Mouse (Mus musculus): Measurements from ENCODE around the gene Sema6c. TPM values are rescaled to one million over a fixed set of nuclear protein-coding genes. Genes with fewer than 3 reads are reported as not detected.
"Not testable (repeated sequence)": the region's sequence is repeated elsewhere in the genome, so short reads cannot be mapped to it uniquely, and the experiment has no call there.

The Sema6c gene
- polyA plus RNA-seq, 1 experiment from 2014 or later = 45.1 TPM

DNA sequence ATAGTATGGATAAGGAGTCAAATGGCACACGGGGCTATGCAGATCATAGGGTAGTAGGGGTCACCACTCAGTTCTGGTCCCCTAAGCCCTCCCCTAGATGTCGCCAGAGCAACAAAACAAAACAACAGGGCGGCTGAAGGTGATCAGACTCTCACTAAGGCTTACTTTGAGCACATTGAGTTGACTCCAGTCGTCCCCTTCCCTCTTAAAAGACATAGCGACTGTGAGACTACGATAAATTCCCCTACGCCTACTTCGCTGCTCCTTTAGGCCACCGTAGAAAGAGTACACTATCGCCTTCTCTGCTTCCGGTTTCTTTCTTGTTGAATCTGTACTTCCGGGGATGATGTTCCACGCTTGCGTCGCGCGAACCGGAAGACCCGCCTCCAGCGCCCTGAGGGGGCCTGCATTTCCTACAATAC is 26.6 kb upstream of the Sema6c start, which contains the start of the genes Scnm1 and Lysmd1:
Gene Scnm1 (minus strand): TSS at position 332 of the 422 bp plus-strand sequence.
Gene Lysmd1 (plus strand): TSS at position 409 of the 422 bp plus-strand sequence.
- H3K9ac ChIP-seq (replicated peaks) = peak within 1 kb of the TSS; percentile 75
- H3K27ac ChIP-seq (replicated peaks) = peak within 1 kb of the TSS; percentile 63
- peaks cover 20% of the 10 kb centered on the region for H3K36me3 ChIP-seq
- peak within 1 kb of the TSS; percentile 81 for H3K4me2 ChIP-seq (replicated peaks)
- H3K9me3 ChIP-seq = no peaks in the 10 kb centered on the region
- H3K4me1 ChIP-seq = peaks cover 16% of the 10 kb centered on the region
- ATAC-seq (ENCODE audit: low FRiP score, low read depth) = peak; percentile 91
- peak within 1 kb of the TSS; percentile 68 for H3K4me3 ChIP-seq
- H3K27me3 ChIP-seq = no peaks in the 10 kb centered on the region
- under 1% methylated on average over 20 of the region's 20 CpGs for WGBS

DNA sequence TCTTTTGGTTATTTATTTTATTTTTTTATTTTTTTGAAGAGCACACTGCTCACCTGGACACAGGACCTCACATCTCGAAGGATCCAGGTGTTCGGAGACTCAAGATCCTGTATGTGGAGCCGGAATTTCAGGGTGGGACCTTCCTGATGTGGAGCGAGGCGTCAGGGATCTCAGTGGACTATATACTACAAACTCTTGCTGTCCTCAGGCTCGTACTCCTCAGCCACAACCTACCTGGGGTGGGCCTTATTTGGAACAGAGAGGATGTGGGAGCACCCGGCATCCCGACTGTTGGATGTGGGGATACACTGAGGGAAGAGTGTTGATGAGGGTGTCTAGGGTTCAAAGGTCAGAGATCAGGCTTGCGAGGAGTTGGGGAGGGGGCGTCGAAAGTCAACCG is 26.1 kb upstream of the Sema6c start:
- no CpG with 5 or more reads among the region's 12 CpGs for WGBS
- H3K27me3 ChIP-seq; H3K9ac ChIP-seq (replicated peaks); H3K9me3 ChIP-seq; H3K27ac ChIP-seq (replicated peaks); H3K4me2 ChIP-seq (replicated peaks): not testable (repeated sequence)
- H3K4me1 ChIP-seq = peaks cover 16% of the 10 kb centered on the region
- H3K4me3 ChIP-seq = peak overlapping the region; percentile 68
- ATAC-seq (ENCODE audit: low FRiP score, low read depth) = peak; percentile 70
- peaks cover 15% of the 10 kb centered on the region for H3K36me3 ChIP-seq

- H3K4me2 ChIP-seq (replicated peaks) = peak overlapping the region; percentile 54
- H3K27ac ChIP-seq (replicated peaks) = no peak overlapping the region
- peak; percentile 21; the same call in 1 of the 2 replicates for ATAC-seq (ENCODE audit: low FRiP score, low read depth)
- H3K9me3 ChIP-seq = no peaks in the 10 kb centered on the region
- H3K4me1 ChIP-seq = peaks cover 16% of the 10 kb centered on the region
- peak overlapping the region; percentile 43; the same call in 1 of the 2 replicates for H3K9ac ChIP-seq (replicated peaks)
- peak overlapping the region; percentile 33 for H3K4me3 ChIP-seq
- H3K27me3 ChIP-seq = no peaks in the 10 kb centered on the region
- 32% methylated on average over 6 of the region's 6 CpGs for WGBS
- peaks cover 13% of the 10 kb centered on the region for H3K36me3 ChIP-seq
Measured at GRCm38 (mm10) chr3:95135023-95135422, 25.2 kb upstream of the Sema6c start.

GRCm38 (mm10) chr3:95135433-95136052 is 24.7 kb upstream of the Sema6c start:
- peaks cover 15% of the 10 kb centered on the region for H3K36me3 ChIP-seq
- peak overlapping the region; percentile 33; the same call in 1 of the 2 replicates for H3K4me3 ChIP-seq
- H3K4me1 ChIP-seq = peaks cover 16% of the 10 kb centered on the region
- H3K27ac ChIP-seq (replicated peaks) = no peak overlapping the region
- H3K9ac ChIP-seq (replicated peaks) = no peak overlapping the region
- no peaks in the 10 kb centered on the region for H3K9me3 ChIP-seq
- 94% methylated on average over 7 of the region's 7 CpGs for WGBS
- peak overlapping the region; percentile 54 for H3K4me2 ChIP-seq (replicated peaks)
- H3K27me3 ChIP-seq = no peaks in the 10 kb centered on the region
- ATAC-seq (ENCODE audit: low FRiP score, low read depth) = no peak

DNA sequence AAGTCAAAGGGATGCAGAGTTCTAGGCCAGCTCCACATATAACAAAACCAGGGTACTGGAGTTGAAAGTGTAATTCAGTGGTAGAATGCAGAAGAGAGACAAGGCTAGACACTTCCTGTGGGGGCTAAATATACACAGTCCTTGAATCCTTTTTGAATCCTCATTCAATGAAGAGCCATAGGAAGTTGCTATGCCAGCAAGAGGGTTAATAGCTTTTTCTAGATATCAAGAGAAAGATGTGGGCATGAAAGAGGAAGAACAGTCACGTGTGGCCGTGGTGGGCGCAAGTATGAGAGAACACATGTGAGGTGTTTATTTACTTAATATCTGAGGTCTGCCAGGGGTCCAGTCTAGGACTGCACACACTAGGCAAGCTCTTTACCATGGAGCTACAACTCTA is 23.9 kb upstream of the Sema6c start:
- Histone ChIP-seq H3K4me2 (replicated peaks) (no peak overlapping the region), H3K9me3 (no peaks in the 10 kb centered on the region), H3K27ac (replicated peaks) (no peak overlapping the region), H3K4me1 (peaks cover 16% of the 10 kb centered on the region), H3K27me3 (no peaks in the 10 kb centered on the region), H3K4me3 (no peak overlapping the region), H3K9ac (replicated peaks) (no peak overlapping the region), H3K36me3 (peaks cover 16% of the 10 kb centered on the region)
- WGBS = 91% methylated on average over 3 of the region's 3 CpGs
- no peak for ATAC-seq (ENCODE audit: low FRiP score, low read depth)

GRCm38 (mm10) chr3:95139586-95140288 is 20.5 kb upstream of the Sema6c start:
- Histone ChIP-seq H3K4me3 (no peak overlapping the region), H3K36me3 (peaks cover 12% of the 10 kb centered on the region), H3K27ac (replicated peaks) (no peak overlapping the region), H3K27me3 (no peaks in the 10 kb centered on the region), H3K4me2 (replicated peaks) (no peak overlapping the region), H3K4me1 (peaks cover 9% of the 10 kb centered on the region), H3K9me3 (no peaks in the 10 kb centered on the region), H3K9ac (replicated peaks) (no peak overlapping the region)
- 74% methylated on average over 25 of the region's 25 CpGs for WGBS
- ATAC-seq (ENCODE audit: low FRiP score, low read depth) = no peak

DNA sequence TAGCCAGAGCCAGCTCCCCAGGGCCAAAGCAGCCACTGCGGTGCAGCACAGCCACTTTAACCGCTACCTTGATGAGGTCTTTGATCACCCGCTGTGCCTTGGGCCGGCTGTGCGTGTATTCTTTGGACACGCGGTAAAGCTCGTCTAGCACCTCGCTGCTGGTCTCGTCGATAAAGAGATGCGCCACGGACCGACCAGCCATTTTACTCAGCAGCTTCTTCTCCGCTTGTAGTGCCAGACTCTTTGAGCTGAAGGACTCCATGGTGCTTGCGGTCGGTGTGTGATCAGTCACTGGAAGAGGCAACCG is 20.0 kb upstream of the Sema6c start:
- Histone ChIP-seq H3K4me1 (peaks cover 4% of the 10 kb centered on the region), H3K9me3 (no peaks in the 10 kb centered on the region), H3K27ac (replicated peaks) (no peak overlapping the region), H3K36me3 (peaks cover 12% of the 10 kb centered on the region), H3K4me2 (replicated peaks) (no peak overlapping the region), H3K9ac (replicated peaks) (no peak overlapping the region), H3K4me3 (no peak overlapping the region), H3K27me3 (no peaks in the 10 kb centered on the region)
- no peak for ATAC-seq (ENCODE audit: low FRiP score, low read depth)
- WGBS = 60% methylated on average over 18 of the region's 18 CpGs

GRCm38 (mm10) chr3:95140795-95141194 is 19.5 kb upstream of the Sema6c start:
- peaks cover 12% of the 10 kb centered on the region for H3K36me3 ChIP-seq
- H3K9me3 ChIP-seq = no peaks in the 10 kb centered on the region
- no peak overlapping the region for H3K9ac ChIP-seq (replicated peaks)
- no peak overlapping the region for H3K4me2 ChIP-seq (replicated peaks)
- no peaks in the 10 kb centered on the region for H3K4me1 ChIP-seq
- no peaks in the 10 kb centered on the region for H3K27me3 ChIP-seq
- 93% methylated on average over 6 of the region's 6 CpGs for WGBS
- no peak for ATAC-seq (ENCODE audit: low FRiP score, low read depth)
- no peak overlapping the region for H3K27ac ChIP-seq (replicated peaks)
- H3K4me3 ChIP-seq = no peak overlapping the region

GRCm38 (mm10) chr3:95141474-95141873 is 18.8 kb upstream of the Sema6c start:
- H3K9me3 ChIP-seq = no peaks in the 10 kb centered on the region
- WGBS = 95% methylated on average over 9 of the region's 9 CpGs

DNA sequence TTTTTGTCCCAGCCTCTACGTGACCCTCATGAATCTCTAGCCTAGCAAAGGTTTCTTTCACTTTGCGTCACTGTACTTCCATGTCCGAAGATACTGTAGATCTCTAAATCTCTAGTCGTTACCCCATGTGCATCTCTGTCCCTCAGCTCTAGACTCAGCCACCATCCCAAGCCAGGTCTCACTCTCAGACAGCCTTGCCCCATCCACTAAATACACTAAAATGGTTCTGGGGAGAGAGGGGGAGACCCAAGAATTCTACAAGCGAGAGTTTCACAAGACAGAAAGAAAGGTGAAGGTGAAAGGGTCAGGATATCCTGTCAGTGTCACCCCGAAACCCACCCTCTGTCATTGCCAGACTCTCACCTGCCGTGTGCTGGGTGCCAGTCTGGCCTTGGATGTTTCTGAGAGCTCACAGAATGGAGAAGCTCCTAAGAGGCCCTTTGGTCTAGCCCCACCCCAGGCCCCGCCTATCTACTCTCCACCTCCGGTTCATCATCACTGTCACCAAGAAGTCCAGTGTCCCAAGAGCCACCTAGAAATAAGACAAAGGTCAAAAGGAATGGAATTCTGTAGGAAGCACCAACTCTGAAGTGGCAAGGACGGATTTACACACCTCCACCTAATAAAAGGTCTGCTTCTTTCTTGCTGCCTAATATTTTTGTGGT is 18.2 kb upstream of the Sema6c start, which contains the start of gene Tnfaip8l2:
Gene Tnfaip8l2 (minus strand): TSS at position 409 of the 665 bp plus-strand sequence.
- peaks cover 12% of the 10 kb centered on the region for H3K36me3 ChIP-seq
- no peak within 1 kb of the TSS for H3K9ac ChIP-seq (replicated peaks)
- H3K9me3 ChIP-seq = no peaks in the 10 kb centered on the region
- ATAC-seq (ENCODE audit: low FRiP score, low read depth) = no peak
- H3K27me3 ChIP-seq = no peaks in the 10 kb centered on the region
- WGBS = 86% methylated on average over 10 of the region's 10 CpGs
- no peak within 1 kb of the TSS for H3K27ac ChIP-seq (replicated peaks)
- no peak within 1 kb of the TSS for H3K4me2 ChIP-seq (replicated peaks)
- H3K4me1 ChIP-seq = no peaks in the 10 kb centered on the region
- no peak within 1 kb of the TSS for H3K4me3 ChIP-seq

More at GRCm38 (mm10) chr3:95141474-95141873, 18.8 kb upstream of the Sema6c start:
- Histone ChIP-seq H3K9ac (replicated peaks) (no peak overlapping the region), H3K4me3 (no peak overlapping the region), H3K27ac (replicated peaks) (no peak overlapping the region), H3K4me2 (replicated peaks) (no peak overlapping the region), H3K4me1 (no peaks in the 10 kb centered on the region), H3K36me3 (peaks cover 12% of the 10 kb centered on the region), H3K27me3 (no peaks in the 10 kb centered on the region)
- no peak for ATAC-seq (ENCODE audit: low FRiP score, low read depth)

- H3K9me3 ChIP-seq = no peaks in the 10 kb centered on the region
- no peak overlapping the region for H3K4me3 ChIP-seq
- H3K27me3 ChIP-seq = no peaks in the 10 kb centered on the region
- no peaks in the 10 kb centered on the region for H3K4me1 ChIP-seq
- no peak overlapping the region for H3K27ac ChIP-seq (replicated peaks)
- no peak overlapping the region for H3K4me2 ChIP-seq (replicated peaks)
- WGBS = 13% methylated on average over 5 of the region's 5 CpGs
- H3K9ac ChIP-seq (replicated peaks) = no peak overlapping the region
- ATAC-seq (ENCODE audit: low FRiP score, low read depth) = peak; percentile 65
- H3K36me3 ChIP-seq = peaks cover 12% of the 10 kb centered on the region
Measured at GRCm38 (mm10) chr3:95142617-95143011, 17.6 kb upstream of the Sema6c start.

DNA sequence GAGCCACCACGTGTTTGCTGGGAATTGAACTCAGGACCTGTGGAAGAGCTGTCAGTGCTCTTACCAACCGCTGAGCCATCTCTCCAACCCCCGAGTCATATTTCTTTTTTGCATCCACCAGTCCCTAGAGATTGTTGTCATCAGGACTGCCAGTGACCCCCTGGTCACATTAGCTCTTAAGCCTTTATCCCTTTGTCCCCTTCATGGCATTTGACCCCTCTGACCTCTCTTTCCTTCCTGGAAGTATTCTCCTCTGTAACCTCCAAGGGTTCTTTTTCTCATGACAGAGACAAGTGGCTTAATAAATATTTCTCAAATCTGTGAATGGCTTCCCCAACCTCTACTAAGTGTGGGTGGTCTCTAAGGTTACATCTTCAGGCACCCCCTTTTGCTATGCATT is 12.3 kb upstream of the Sema6c start:
- H3K4me3 ChIP-seq = no peak overlapping the region
- no peak overlapping the region for H3K27ac ChIP-seq (replicated peaks)
- H3K9ac ChIP-seq (replicated peaks) = no peak overlapping the region
- H3K4me1 ChIP-seq = no peaks in the 10 kb centered on the region
- 57% methylated on average over 3 of the region's 3 CpGs for WGBS
- H3K9me3 ChIP-seq = no peaks in the 10 kb centered on the region
- no peaks in the 10 kb centered on the region for H3K27me3 ChIP-seq
- no peak for ATAC-seq (ENCODE audit: low FRiP score, low read depth)
- no peaks in the 10 kb centered on the region for H3K36me3 ChIP-seq
- no peak overlapping the region for H3K4me2 ChIP-seq (replicated peaks)

All from midbrain, embryonic 12.5 days (tissue).